Mouse (Mus musculus): ENCODE results near the gene Tatdn3.

DNA sequence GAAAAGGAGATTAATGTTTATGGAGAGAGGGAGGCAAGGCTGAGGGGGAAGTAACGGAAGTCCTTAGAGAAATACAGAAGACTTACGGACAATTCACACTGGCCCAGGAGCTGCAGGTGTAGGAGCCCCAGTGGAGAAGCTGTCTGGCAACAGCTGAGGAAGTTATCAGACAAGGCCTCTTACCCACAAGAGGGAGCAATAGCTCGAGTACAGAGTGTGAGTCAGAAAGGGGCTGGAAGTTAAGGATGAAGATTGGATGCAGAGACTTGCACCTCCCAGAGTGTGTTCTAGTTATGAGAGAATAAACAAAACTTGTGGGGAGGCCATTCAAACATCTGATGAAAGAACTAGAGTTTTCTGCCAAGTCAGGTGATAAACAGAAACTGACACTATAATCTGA is 5.3 kb downstream of the Tatdn3 start:
- TF ChIP-seq CTCF (IDR thresholded peaks at IDR 0.05) (peak; percentile 10; the same call in 1 of the 2 replicates), EP300 (IDR thresholded peaks at IDR 0.05) (no peak)

All from lung, postnatal 0 days (tissue).